Comparison of ENCODE assay signal across 20 mouse cellular contexts in genomic region chr16:18938321-18939082, GRCm38 (mm10).
DNase-seq lines count a peak whose midpoint lies in the region; ATAC-seq lines count a peak whose summit lies in the region.
"Had no signal": no experiment of that assay in that cellular context is flagged by ENCODE, and none has a peak within 500 bp of the region (broad histone marks: within the 10 kb centered on the region; RNA-seq: fewer than 3 reads in every experiment).

No protein-coding gene starts in this region.

- H3K27ac ChIP-seq in hindbrain, embryonic 16.5 days (ENCODE audit: low read depth, low read length) = no peak overlapping the region
- H3K27ac ChIP-seq in hindbrain, embryonic 10.5 days = no peak overlapping the region
- H3K27ac ChIP-seq in neural tube, embryonic 15.5 days (replicated peaks) = no peak overlapping the region
- H3K27ac ChIP-seq: embryonic facial prominence, embryonic 10.5 days; forebrain, embryonic 13.5 days; heart, embryonic 15.5 days; hindbrain, embryonic 15.5 days; intestine, embryonic 15.5 days had no signal

- no peak overlapping the region for H3K4me3 ChIP-seq in hindbrain, embryonic 16.5 days (ENCODE audit: low read length)
- H3K4me3 ChIP-seq in hindbrain, embryonic 10.5 days = no peak overlapping the region
- no peak overlapping the region for H3K4me3 ChIP-seq in neural tube, embryonic 15.5 days (replicated peaks)
- H3K4me3 ChIP-seq: embryonic facial prominence, embryonic 10.5 days; forebrain, embryonic 13.5 days; heart, embryonic 15.5 days; hindbrain, embryonic 15.5 days; intestine, embryonic 15.5 days had no signal

- no peaks in the 10 kb centered on the region for H3K4me1 ChIP-seq in hindbrain, embryonic 16.5 days (ENCODE audit: control insufficient read depth, insufficient read depth, low read depth, low read length)
- H3K4me1 ChIP-seq in hindbrain, embryonic 10.5 days (replicated peaks) = no peaks in the 10 kb centered on the region
- H3K4me1 ChIP-seq in neural tube, embryonic 15.5 days = no peaks in the 10 kb centered on the region
- H3K4me1 ChIP-seq: embryonic facial prominence, embryonic 10.5 days; forebrain, embryonic 13.5 days; heart, embryonic 15.5 days; hindbrain, embryonic 15.5 days; intestine, embryonic 15.5 days had no signal

- no peak overlapping the region for H3K9ac ChIP-seq in hindbrain, embryonic 16.5 days (ENCODE audit: low read depth, low read length)
- H3K9ac ChIP-seq in neural tube, embryonic 15.5 days (replicated peaks) = no peak overlapping the region
- H3K9ac ChIP-seq: forebrain, embryonic 13.5 days; forebrain, postnatal 0 days; heart, embryonic 15.5 days; hindbrain, embryonic 15.5 days; intestine, embryonic 15.5 days had no signal

- no peak for DNase-seq in hindbrain, embryonic 10.5 days (ENCODE audit: low spot score)
- no peak for DNase-seq in neural tube, embryonic 10.5 days (ENCODE audit: extremely low spot score, low spot score)
- peak; percentile 29 for DNase-seq in adipocyte (ENCODE audit: low spot score)
- no peak for DNase-seq in right cerebral cortex, postnatal 36 days (ENCODE audit: low spot score in 2 of 2)
- DNase-seq: adrenal gland, adult 2 months; adrenal gland, postnatal 25 days; cerebellum, adult 2 months; forebrain, postnatal 0 days; gastrocnemius, postnatal 14 days; heart, postnatal 14 days had no signal

- no peaks in the 10 kb centered on the region for H3K9me3 ChIP-seq in hindbrain, embryonic 16.5 days (ENCODE audit: control insufficient read depth, low read length)
- no peaks in the 10 kb centered on the region for H3K9me3 ChIP-seq in hindbrain, embryonic 10.5 days
- no peaks in the 10 kb centered on the region for H3K9me3 ChIP-seq in neural tube, embryonic 15.5 days (replicated peaks)
- H3K9me3 ChIP-seq: embryonic facial prominence, embryonic 10.5 days; forebrain, embryonic 13.5 days; G1E; heart, embryonic 15.5 days; hindbrain, embryonic 15.5 days; intestine, embryonic 15.5 days had no signal

- WGBS in hindbrain, embryonic 16.5 days = 83% methylated on average over 5 of the region's 5 CpGs
- WGBS in hindbrain, embryonic 10.5 days = 90% methylated on average over 5 of the region's 5 CpGs
- WGBS in neural tube, embryonic 15.5 days = 92% methylated on average over 5 of the region's 5 CpGs

- H3K36me3 ChIP-seq in hindbrain, embryonic 16.5 days (ENCODE audit: control insufficient read depth, insufficient read depth, low read length) = peaks cover 22% of the 10 kb centered on the region
- H3K36me3 ChIP-seq in hindbrain, embryonic 10.5 days = peaks cover 91% of the 10 kb centered on the region
- peaks cover 53% of the 10 kb centered on the region for H3K36me3 ChIP-seq in neural tube, embryonic 15.5 days

- ATAC-seq in hindbrain, embryonic 16.5 days = 0 out of 2 replicates have a peak, but pooled peaks have one; percentile 24
- peak; percentile 69; the same call in 1 of the 2 replicates for ATAC-seq in neural tube, embryonic 15.5 days (ENCODE audit: low FRiP score)
- ATAC-seq: activated CD4-positive, CD25-positive, alpha-beta regulatory T cell, adult 4 months; forebrain, embryonic 13.5 days; forebrain, postnatal 0 days; intestine, embryonic 15.5 days had no signal

- H3K27me3 ChIP-seq in hindbrain, embryonic 16.5 days (replicated peaks; ENCODE audit: control insufficient read depth, insufficient read depth, low read length) = no peaks in the 10 kb centered on the region
- H3K27me3 ChIP-seq in hindbrain, embryonic 10.5 days (ENCODE audit: insufficient read depth, poor library complexity, severe bottlenecking) = no peaks in the 10 kb centered on the region
- no peaks in the 10 kb centered on the region for H3K27me3 ChIP-seq in neural tube, embryonic 15.5 days (replicated peaks)
- H3K27me3 ChIP-seq: forebrain, embryonic 13.5 days; heart, embryonic 15.5 days; hindbrain, embryonic 15.5 days; intestine, embryonic 15.5 days had no signal

- H3K4me2 ChIP-seq in hindbrain, embryonic 16.5 days (ENCODE audit: low read length) = no peak overlapping the region
- H3K4me2 ChIP-seq in neural tube, embryonic 15.5 days = no peak overlapping the region
- H3K4me2 ChIP-seq: forebrain, embryonic 13.5 days; heart, embryonic 11.5 days; heart, embryonic 15.5 days; hindbrain, embryonic 15.5 days; intestine, embryonic 15.5 days had no signal
